Mouse (Mus musculus): ENCODE results near the gene Pramel5. TPM values are rescaled to one million over a fixed set of nuclear protein-coding genes. Genes with fewer than 3 reads are reported as not detected.
"Not testable (repeated sequence)": the region's sequence is repeated elsewhere in the genome, so short reads cannot be mapped to it uniquely, and the experiment has no call there.

The Pramel5 gene
- polyA plus RNA-seq (2015; fragmentation: Nextera tagmentation; extraction: Ambion mirVana) = not detected in 2 replicates

DNA sequence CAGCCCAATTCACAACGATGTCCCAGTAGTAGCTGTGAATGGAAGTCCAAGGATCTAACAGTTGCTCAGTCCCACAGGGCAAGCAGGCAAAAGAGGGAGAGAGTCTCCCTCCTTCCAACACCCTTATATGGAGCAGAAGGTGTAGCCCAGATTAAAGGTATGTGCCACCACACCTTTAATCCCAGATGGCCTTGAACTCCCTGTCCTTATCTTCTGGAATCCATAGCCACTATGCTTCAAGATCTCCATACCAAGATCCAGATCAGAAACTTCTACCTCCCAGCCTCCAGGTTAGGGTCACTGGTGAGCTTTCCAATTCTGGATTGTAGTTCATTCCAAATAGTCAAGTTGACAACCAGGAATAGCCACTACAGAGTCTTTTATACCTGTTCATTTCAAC lies at the start of gene Pramel5:
TSS of gene Pramel5 (minus strand) at position 101 of the 400 bp plus-strand sequence.
- not testable (repeated sequence) for ATAC-seq; H3K4me2 ChIP-seq (replicated peaks); H3K4me3 ChIP-seq (replicated peaks); H3K9ac ChIP-seq (replicated peaks); H3K9me3 ChIP-seq; H3K4me1 ChIP-seq (replicated peaks); H3K36me3 ChIP-seq; H3K27ac ChIP-seq; H3K27me3 ChIP-seq
- 88% methylated on average over 1 of the region's 1 CpGs for WGBS

DNA sequence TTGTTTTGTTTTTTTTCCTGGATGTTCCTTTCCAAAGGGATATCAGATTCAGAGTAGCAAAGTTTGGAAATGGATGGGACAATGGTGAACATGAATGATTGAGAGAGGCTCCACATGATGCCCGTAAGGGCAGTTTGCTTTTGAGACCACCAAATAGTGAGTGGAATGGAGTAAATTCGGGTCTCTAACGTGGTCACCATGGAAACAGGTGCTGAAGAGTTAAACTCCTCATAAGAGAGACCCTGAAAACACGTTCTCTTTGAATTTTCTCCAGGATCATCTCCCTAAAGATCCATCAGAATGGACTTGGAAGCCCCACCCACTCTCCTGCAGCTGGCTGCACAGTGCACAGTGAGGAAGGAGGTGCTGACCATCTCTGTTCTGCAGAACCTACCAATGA lies 49.7 kb upstream of the Pramel5 start, which contains the start of gene Gm13128:
TSS of gene Gm13128 (plus strand) at position 301 of the 400 bp plus-strand sequence.
- not testable (repeated sequence) for H3K9me3 ChIP-seq; ATAC-seq; H3K27ac ChIP-seq; H3K9ac ChIP-seq (replicated peaks); H3K27me3 ChIP-seq; H3K4me1 ChIP-seq (replicated peaks); H3K36me3 ChIP-seq; H3K4me2 ChIP-seq (replicated peaks); H3K4me3 ChIP-seq (replicated peaks)
- 53% methylated on average over 4 of the region's 4 CpGs for WGBS

GRCm38 (mm10) chr4:144312666-144313460 lies 32.6 kb upstream of the Pramel5 start:
- H3K9ac ChIP-seq (replicated peaks); ATAC-seq; H3K27ac ChIP-seq; H3K36me3 ChIP-seq; H3K9me3 ChIP-seq; H3K27me3 ChIP-seq; H3K4me1 ChIP-seq (replicated peaks); H3K4me3 ChIP-seq (replicated peaks); H3K4me2 ChIP-seq (replicated peaks): not testable (repeated sequence)
- WGBS = 78% methylated on average over 2 of the region's 2 CpGs

GRCm38 (mm10) chr4:144299414-144299813 lies 19.1 kb upstream of the Pramel5 start:
- 58% methylated on average over 1 of the region's 1 CpGs for WGBS
- not testable (repeated sequence) for H3K27me3 ChIP-seq; H3K27ac ChIP-seq; H3K9me3 ChIP-seq; H3K4me1 ChIP-seq (replicated peaks); H3K9ac ChIP-seq (replicated peaks); H3K36me3 ChIP-seq; ATAC-seq; H3K4me3 ChIP-seq (replicated peaks); H3K4me2 ChIP-seq (replicated peaks)

DNA sequence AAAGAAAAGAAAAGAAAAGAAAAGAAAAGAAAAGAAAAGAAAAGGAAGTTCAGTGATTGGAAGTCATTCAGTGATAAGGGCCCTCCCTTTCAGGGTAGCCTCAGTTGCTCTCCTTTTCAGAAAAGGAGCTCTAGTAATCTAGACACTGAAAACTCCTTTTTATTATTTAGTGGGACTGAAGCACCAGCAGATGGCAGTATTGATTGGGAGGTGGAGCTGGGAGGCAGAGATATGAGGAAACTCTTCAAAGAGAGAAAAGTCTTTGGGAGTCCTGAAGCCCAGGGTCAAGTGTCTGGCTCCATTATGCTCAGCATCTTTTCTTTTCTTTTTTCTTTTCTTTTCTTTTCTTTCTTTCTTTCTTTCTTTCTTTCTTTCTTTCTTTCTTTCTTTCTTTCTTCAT lies 25.5 kb downstream of the Pramel5 start:
- H3K9ac ChIP-seq (replicated peaks); H3K4me2 ChIP-seq (replicated peaks); ATAC-seq; H3K36me3 ChIP-seq; H3K27me3 ChIP-seq; H3K4me3 ChIP-seq (replicated peaks); H3K27ac ChIP-seq; H3K4me1 ChIP-seq (replicated peaks): not testable (repeated sequence)
- H3K9me3 ChIP-seq = peaks cover 11% of the 10 kb centered on the region; the same call in 1 of the 2 replicates

Other genes starting within 250 kb of the Pramel5 start
- gene Pramel4, start 221.4 kb downstream of the Pramel5 start, polyA plus RNA-seq (2015; fragmentation: Nextera tagmentation; extraction: Ambion mirVana) = not detected in 2 replicates
- not detected in 2 replicates for gene Gm13102, start 174.0 kb downstream of the Pramel5 start, polyA plus RNA-seq (2015; fragmentation: Nextera tagmentation; extraction: Ambion mirVana)
- gene Oog3, start 117.8 kb downstream of the Pramel5 start, polyA plus RNA-seq (2015; fragmentation: Nextera tagmentation; extraction: Ambion mirVana) = not detected in 2 replicates
- gene Oog2, start 89.8 kb downstream of the Pramel5 start, polyA plus RNA-seq (2015; fragmentation: Nextera tagmentation; extraction: Ambion mirVana) = not detected in 2 replicates
- not detected in 2 replicates for gene C87977, start 67.2 kb downstream of the Pramel5 start, polyA plus RNA-seq (2015; fragmentation: Nextera tagmentation; extraction: Ambion mirVana)
- not detected in 2 replicates for gene Gm13128, start 49.8 kb upstream of the Pramel5 start, polyA plus RNA-seq (2015; fragmentation: Nextera tagmentation; extraction: Ambion mirVana)
- gene Gm13119, start 77.5 kb upstream of the Pramel5 start, polyA plus RNA-seq (2015; fragmentation: Nextera tagmentation; extraction: Ambion mirVana) = not detected in 2 replicates
- gene Pramef20, start 97.4 kb upstream of the Pramel5 start, polyA plus RNA-seq (2015; fragmentation: Nextera tagmentation; extraction: Ambion mirVana) = not detected in 2 replicates
- 0.09 TPM in 1 of 2 replicates, not detected in the other for gene Pramef12, start 128.0 kb upstream of the Pramel5 start, polyA plus RNA-seq (2015; fragmentation: Nextera tagmentation; extraction: Ambion mirVana)
- not detected in 2 replicates for gene 1700012P22Rik, start 158.3 kb upstream of the Pramel5 start, polyA plus RNA-seq (2015; fragmentation: Nextera tagmentation; extraction: Ambion mirVana)
- not detected in 2 replicates for gene Gm9944, start 172.8 kb upstream of the Pramel5 start, polyA plus RNA-seq (2015; fragmentation: Nextera tagmentation; extraction: Ambion mirVana)
- gene Aadacl3, start 183.3 kb upstream of the Pramel5 start, polyA plus RNA-seq (2015; fragmentation: Nextera tagmentation; extraction: Ambion mirVana) = not detected in 2 replicates
- not detected in 2 replicates for gene 9430007A20Rik, start 239.3 kb upstream of the Pramel5 start, polyA plus RNA-seq (2015; fragmentation: Nextera tagmentation; extraction: Ambion mirVana)